Mouse (Mus musculus) bone marrow macrophage, adult 2 months (primary cell): ENCODE measurements around the gene Grk4.

Experiments used
- CTCF ChIP-seq: IDR thresholded peaks from 2 replicates; pipeline ENCODE4 v1.5.1; 2012; ENCODE audit warnings: low read depth, mild to moderate bottlenecking, low read length, moderate library complexity
- POLR2A ChIP-seq: IDR thresholded peaks from 2 replicates; pipeline ENCODE4 v1.6.1; 2012; ENCODE audit warnings: mild to moderate bottlenecking, low read depth, low read length, borderline replicate concordance

DNA sequence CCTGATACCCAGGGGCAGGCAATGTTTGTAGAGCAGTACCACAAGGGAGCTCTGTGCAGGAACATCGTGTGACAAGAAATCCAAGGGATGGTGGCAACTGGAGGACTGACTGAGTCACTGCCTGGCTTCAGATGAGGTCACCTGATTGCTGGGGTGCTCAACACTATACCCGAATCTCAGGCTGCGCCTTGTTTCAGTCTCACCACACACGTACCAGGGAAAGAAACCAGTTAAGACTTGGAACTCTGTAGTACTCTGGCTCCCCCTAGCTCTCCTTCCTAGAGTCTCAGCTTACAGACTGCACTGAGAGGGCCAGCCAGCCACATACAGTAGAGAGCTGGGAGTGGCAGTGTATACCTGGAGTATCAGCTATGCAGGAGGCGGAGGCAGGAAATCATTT is 17.2 kb upstream of the Grk4 start:
- TF ChIP-seq CTCF, result no peak
- TF ChIP-seq POLR2A, result no peak
